In the genomic region with DNA sequence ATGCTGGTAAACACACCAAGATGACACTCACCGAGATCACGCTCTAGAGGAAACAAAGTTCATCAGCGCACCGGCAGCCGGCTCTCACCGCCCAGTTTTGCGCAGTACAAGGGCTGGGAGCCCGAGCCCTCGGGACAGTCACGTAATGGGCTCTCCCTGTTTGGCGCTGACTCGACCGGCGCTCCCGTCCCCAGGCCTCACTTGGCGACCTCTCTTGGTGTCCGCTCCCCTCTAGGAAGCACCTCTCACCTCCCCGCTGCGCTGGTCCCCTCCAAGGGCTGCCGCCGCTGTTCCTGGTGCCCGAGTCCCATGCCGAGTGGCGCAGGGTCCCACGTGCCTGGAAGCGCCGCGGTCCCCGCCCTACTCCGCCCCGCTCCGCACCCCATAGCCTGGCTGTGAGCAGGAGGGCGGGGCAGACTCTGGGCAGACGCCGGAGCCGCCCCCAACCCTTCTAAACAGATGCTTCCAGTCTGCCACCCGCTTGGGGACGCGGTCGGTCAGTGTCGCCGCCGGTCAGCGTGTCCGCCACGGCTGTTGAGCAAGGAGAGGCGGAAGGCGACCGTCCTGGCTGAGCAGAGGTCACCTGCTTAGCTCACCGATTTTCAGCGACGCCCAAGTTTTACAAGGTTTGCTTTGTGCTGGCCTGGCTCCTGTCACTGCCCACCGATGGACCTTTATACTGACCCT, we compare ENCODE assay signal across 7 mouse cellular contexts. TPM values are rescaled to one million over a fixed set of nuclear protein-coding genes. Genes with fewer than 3 reads are reported as not detected.
DNase-seq lines count a peak whose midpoint lies in the region; ATAC-seq and TF ChIP-seq lines count a peak whose summit lies in the region.

No protein-coding gene starts in this region.

- intact Hi-C loops in heart, adult 2 months (cut with DNase I), result loop anchor here (1.0 to 2.0 kb wide), 3 partner anchors 15 to 37 kb away; no protein-coding TSS in a partner anchor

- peak overlapping the region; percentile 87 for H3K27ac ChIP-seq in heart, adult 2 months
- H3K27ac ChIP-seq in liver, embryonic 14.5 days, result no peak overlapping the region
- no peak overlapping the region; the same call in 1 of the 2 replicates for H3K27ac ChIP-seq in stomach, embryonic 15.5 days

- TF ChIP-seq POLR2A in heart, adult 2 months (IDR thresholded peaks at IDR 0.05; ENCODE audit: insufficient read depth, low read depth, low read length), result peak; percentile 78

- TF ChIP-seq CTCF in heart, adult 2 months (IDR thresholded peaks at IDR 0.05), result peak; percentile 4; the same call in 1 of the 2 replicates
- TF ChIP-seq CTCF in liver, embryonic 14.5 days (IDR thresholded peaks at IDR 0.05; ENCODE audit: low read depth), result no peak

- 0 out of 2 replicates have a peak, but pooled peaks have one; percentile 19 for TF ChIP-seq EP300 in heart, adult 2 months (IDR thresholded peaks at IDR 0.05; ENCODE audit: insufficient read depth, low read depth, low read length)
- TF ChIP-seq EP300 in liver, embryonic 14.5 days (IDR thresholded peaks at IDR 0.05; ENCODE audit: low read depth), result no peak

- peak; percentile 83 for ATAC-seq in liver, embryonic 14.5 days (ENCODE audit: insufficient read depth)
- peak; percentile 93 for ATAC-seq in stomach, embryonic 15.5 days (ENCODE audit: insufficient read depth, low FRiP score, low read depth)

- peaks cover 2% of the 10 kb centered on the region; the same call in 1 of the 2 replicates for H3K79me2 ChIP-seq in heart, adult 2 months (replicated peaks; ENCODE audit: control insufficient read depth, insufficient read depth, low read length)

- H3K4me2 ChIP-seq in liver, embryonic 14.5 days (ENCODE audit: low read depth), result peak overlapping the region; percentile 70
- H3K4me2 ChIP-seq in stomach, embryonic 15.5 days, result peak overlapping the region; percentile 94

- under 1% methylated on average over 53 of the region's 53 CpGs for WGBS in heart, adult 2 months
- WGBS in liver, embryonic 14.5 days (ENCODE audit: insufficient replicate concordance), result under 1% methylated on average over 52 of the region's 53 CpGs
- WGBS in stomach, embryonic 15.5 days, result 0% methylated on average over 53 of the region's 53 CpGs

- H3K27me3 ChIP-seq in heart, adult 2 months (ENCODE audit: control insufficient read depth, insufficient read depth, low read length), result no peaks in the 10 kb centered on the region
- H3K27me3 ChIP-seq in liver, embryonic 14.5 days (ENCODE audit: control insufficient read depth, insufficient read depth, low read length), result peaks cover 16% of the 10 kb centered on the region
- peaks cover 9% of the 10 kb centered on the region; the same call in 1 of the 2 replicates for H3K27me3 ChIP-seq in stomach, embryonic 15.5 days (replicated peaks)

- H3K4me1 ChIP-seq in heart, adult 2 months (ENCODE audit: control insufficient read depth, insufficient read depth, low read length), result peaks cover 14% of the 10 kb centered on the region
- H3K4me1 ChIP-seq in liver, embryonic 14.5 days (replicated peaks; ENCODE audit: control insufficient read depth in 2 of 2, insufficient read depth in 2 of 2, low read length in 1 of 2), result 0 out of 4 replicates have a peak, but pooled peaks cover 0 to 2% of the 10 kb centered on the region in 2 experiments
- peaks cover 3% of the 10 kb centered on the region; the same call in 1 of the 2 replicates for H3K4me1 ChIP-seq in stomach, embryonic 15.5 days

- peak; percentile 53 for DNase-seq in WW6 (ENCODE audit: low read depth, low spot score)
- DNase-seq in embryo, embryonic 10.5 days (ENCODE audit: low spot score), result peak; percentile 77
- DNase-seq in heart, adult 2 months, result peak; percentile 91
- peak; percentile 80 for DNase-seq in kidney, adult 18-20 months
- peak in 1 of 3 experiments; percentile 12 for DNase-seq in liver, embryonic 14.5 days (ENCODE audit: low read depth in 3 of 3, low spot score in 3 of 3)
- peak; percentile 62 for DNase-seq in naive thymus-derived CD4-positive, alpha-beta T cell, adult 2 months (ENCODE audit: low read depth)

- peak overlapping the region; percentile 88 for H3K9ac ChIP-seq in heart, adult 2 months (ENCODE audit: low read depth, low read length)
- H3K9ac ChIP-seq in liver, embryonic 14.5 days (replicated peaks), result peak overlapping the region; percentile 23; the same call in 1 of the 2 replicates
- H3K9ac ChIP-seq in stomach, embryonic 15.5 days, result peak overlapping the region; percentile 26

- no peaks in the 10 kb centered on the region for H3K36me3 ChIP-seq in heart, adult 2 months (ENCODE audit: control insufficient read depth, insufficient read depth, low read length)
- H3K36me3 ChIP-seq in liver, embryonic 14.5 days (replicated peaks; ENCODE audit: control insufficient read depth, insufficient read depth, low read depth), result no peaks in the 10 kb centered on the region
- H3K36me3 ChIP-seq in stomach, embryonic 15.5 days, result no peaks in the 10 kb centered on the region

- H3K9me3 ChIP-seq in liver, embryonic 14.5 days (ENCODE audit: control insufficient read depth, low read length), result no peaks in the 10 kb centered on the region
- no peaks in the 10 kb centered on the region for H3K9me3 ChIP-seq in stomach, embryonic 15.5 days

- peak overlapping the region; percentile 68 for H3K4me3 ChIP-seq in heart, adult 2 months
- H3K4me3 ChIP-seq in liver, embryonic 14.5 days (ENCODE audit: insufficient read depth in 1 of 2, low read depth in 2 of 2, low read length in 2 of 2), result peak overlapping the region; percentile 33 to 50
- peak overlapping the region; percentile 53 for H3K4me3 ChIP-seq in stomach, embryonic 15.5 days (replicated peaks)

RNA-seq across cellular contexts. Expression of gene P2ry2, which starts 0.8 kb away (rescaled TPM):
- total RNA-seq in heart, adult 2 months (2021), result 10 to 100 TPM; 22.3 to 32.6 TPM
- polyA plus RNA-seq in heart, adult 2 months (2012; rRNA removed), result 40.4 and 46.8 TPM in 2 replicates
- 0.47 and 0.53 TPM in 2 replicates for polyA plus RNA-seq in liver, embryonic 14.5 days (2012; rRNA removed)
- 0.33 and 0.67 TPM in 2 replicates for polyA plus RNA-seq in liver, embryonic 14.5 days (2014; fragmentation: Nextera tagmentation; extraction: Ambion mirVana)
- 3.0 and 4.9 TPM in 2 replicates for polyA plus RNA-seq in stomach, embryonic 15.5 days (2015; fragmentation: Nextera tagmentation; extraction: Ambion mirVana)

RNA-seq across cellular contexts. Expression of gene P2ry6, which starts 37.4 kb away (rescaled TPM):
- total RNA-seq in heart, adult 2 months (2021), result 1 to 10 TPM; 3.6 to 4.2 TPM
- 9.6 and 11.1 TPM in 2 replicates for polyA plus RNA-seq in heart, adult 2 months (2012; rRNA removed)
- 2.0 and 2.9 TPM in 2 replicates for polyA plus RNA-seq in liver, embryonic 14.5 days (2012; rRNA removed)
- polyA plus RNA-seq in liver, embryonic 14.5 days (2014; fragmentation: Nextera tagmentation; extraction: Ambion mirVana), result 2.9 TPM in 2 replicates
- polyA plus RNA-seq in stomach, embryonic 15.5 days (2015; fragmentation: Nextera tagmentation; extraction: Ambion mirVana), result 8.0 and 8.2 TPM in 2 replicates

Comparison
In these comparisons a context has a peak if more than half of its experiments do, and no peak if none do; other contexts are left out.
1. H3K9ac ChIP-seq: peak in every context shown above with its lines; median percentile 88 in heart, adult 2 months; 26 in stomach, embryonic 15.5 days; 23 in liver, embryonic 14.5 days.